Mouse (Mus musculus): ENCODE data around the gene Olfr724.
"Not testable (repeated sequence)": the region's sequence is repeated elsewhere in the genome, so short reads cannot be mapped to it uniquely, and the experiment has no call there.

Gene Olfr724

DNA sequence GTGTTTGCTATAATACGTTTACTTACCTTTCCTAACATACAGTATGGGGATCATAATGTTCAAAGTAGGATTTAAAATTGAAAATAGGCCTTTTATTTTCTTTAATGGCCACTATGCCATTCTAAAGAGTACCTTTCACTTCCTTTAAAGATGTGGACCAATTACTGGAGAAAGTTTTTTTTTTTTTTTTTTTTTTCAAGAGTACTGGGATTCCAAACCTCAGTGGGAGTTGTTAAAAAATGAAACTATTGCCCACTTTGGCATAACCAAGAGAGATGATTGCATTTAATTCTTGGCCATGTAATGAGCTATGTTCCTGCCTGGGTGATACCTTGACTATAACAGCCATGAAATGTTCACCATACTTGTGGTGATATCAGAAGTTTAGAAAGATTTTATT lies at the start of gene Olfr724:
Olfr724 (minus strand) TSS at position 101 of the 400 bp plus-strand sequence.
- DNase-seq: not testable (repeated sequence)

DNA sequence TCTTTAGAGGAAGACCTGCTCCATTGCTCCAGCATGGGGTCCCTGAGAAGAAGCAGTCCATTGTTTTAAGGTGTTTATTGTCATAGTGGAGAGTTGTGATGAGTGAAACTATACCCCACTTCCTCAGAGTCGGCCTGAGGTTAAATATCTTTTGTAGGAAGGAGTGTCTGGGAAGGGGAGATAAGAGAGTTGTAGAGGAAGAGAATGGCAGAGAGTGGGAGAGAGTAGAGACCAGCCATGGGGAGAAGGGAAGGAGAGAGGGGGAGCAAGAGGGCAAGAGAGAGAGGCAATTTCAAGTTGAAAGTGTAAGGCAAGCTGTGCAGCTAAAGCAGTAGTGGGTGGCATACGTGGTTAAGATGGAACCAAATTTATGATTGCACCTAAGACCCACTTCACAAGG lies 7.2 kb downstream of the Olfr724 start:
- no peak for DNase-seq

DNA sequence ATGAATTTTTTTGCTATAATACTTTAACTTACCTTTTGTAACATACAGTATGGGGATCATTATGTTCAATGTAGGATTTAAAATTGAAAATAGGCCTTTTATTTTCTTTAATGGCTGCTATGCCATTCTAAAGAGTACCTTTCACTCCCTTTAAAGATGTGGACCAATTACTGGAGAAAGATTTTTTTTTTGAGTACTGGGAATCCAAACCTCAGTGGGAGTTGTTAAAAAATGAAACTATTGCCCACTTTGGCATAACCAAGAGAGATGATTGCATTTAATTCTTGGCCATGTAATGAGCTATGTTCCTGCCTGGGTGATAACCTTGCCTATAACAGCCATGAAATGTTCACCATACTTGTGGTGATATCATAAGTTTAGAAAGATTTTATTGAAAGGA lies 31.4 kb downstream of the Olfr724 start, which contains the start of gene Olfr723:
Olfr723 (minus strand) TSS at position 101 of the 400 bp plus-strand sequence.
- DNase-seq: not testable (repeated sequence)
